In the genomic region with DNA sequence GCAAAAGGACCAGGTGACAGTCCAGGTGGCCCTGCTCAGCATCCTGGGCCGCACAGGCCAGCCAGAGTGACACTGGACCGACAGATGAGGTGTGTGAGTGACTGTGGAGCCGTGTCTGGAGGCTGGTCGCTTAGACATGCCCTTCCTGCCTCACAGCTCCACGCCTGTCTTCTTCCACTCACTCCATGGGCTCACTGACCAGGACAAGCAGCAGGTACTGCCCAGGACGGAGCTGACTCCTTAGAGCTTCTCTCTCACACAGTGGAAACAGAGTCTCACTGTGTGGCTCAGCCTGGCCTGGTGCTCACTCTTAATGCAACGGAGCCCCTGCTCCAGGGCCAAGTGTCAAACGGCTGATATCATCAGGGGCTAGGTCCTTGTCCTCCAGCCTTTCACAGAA, we compare ENCODE assay signal across 26 mouse cellular contexts.
"Had no signal": no experiment of that assay in that cellular context is flagged by ENCODE, and none has a peak within 500 bp of the region (broad histone marks: within the 10 kb centered on the region; RNA-seq: fewer than 3 reads in every experiment).

No protein-coding gene starts in this region.

- H3K4me1 ChIP-seq: hindbrain, embryonic 12.5 days had no signal

- DNase-seq: gastrocnemius, adult 2 months; gastrocnemius, postnatal 10 days; gastrocnemius, postnatal 25 days; heart, adult 18-20 months; heart, postnatal 10 days; heart, postnatal 4 days; kidney, adult 18-20 months; kidney, adult 8-10 months; kidney, postnatal 10 days; kidney, postnatal 25 days; kidney, postnatal 4 days had no signal

- H3K4me2 ChIP-seq: heart, embryonic 12.5 days; hindbrain, embryonic 12.5 days; hindbrain, embryonic 14.5 days; intestine, embryonic 15.5 days; limb, embryonic 12.5 days; liver, embryonic 12.5 days had no signal

- H3K4me3 ChIP-seq: gastrocnemius, adult 2 months; heart, embryonic 10.5 days; heart, embryonic 12.5 days; hindbrain, embryonic 10.5 days; hindbrain, embryonic 12.5 days; intestine, embryonic 15.5 days; layer of hippocampus, adult 2 months; left cerebral cortex, adult 2 months; limb, embryonic 10.5 days; limb, embryonic 12.5 days; liver, embryonic 12.5 days had no signal

- H3K27ac ChIP-seq: gastrocnemius, adult 2 months; heart, embryonic 10.5 days; hindbrain, embryonic 10.5 days; hindbrain, embryonic 12.5 days; hindbrain, embryonic 14.5 days; intestine, embryonic 15.5 days; layer of hippocampus, adult 2 months; left cerebral cortex, adult 2 months; limb, embryonic 10.5 days; limb, embryonic 12.5 days; liver, embryonic 12.5 days; liver, embryonic 14.5 days had no signal

- H3K9ac ChIP-seq: heart, embryonic 12.5 days; hindbrain, embryonic 12.5 days; hindbrain, embryonic 14.5 days; intestine, embryonic 15.5 days; limb, embryonic 12.5 days; liver, embryonic 12.5 days; liver, embryonic 14.5 days had no signal

- H3K27me3 ChIP-seq: heart, embryonic 12.5 days; hindbrain, embryonic 12.5 days; intestine, embryonic 15.5 days; limb, embryonic 12.5 days; liver, embryonic 12.5 days had no signal

- ATAC-seq: hindbrain, embryonic 16.5 days; inflammation-experienced regulatory T-cells, adult 6 months; intestine, embryonic 15.5 days; intestine, postnatal 0 days; liver, embryonic 12.5 days had no signal

- H3K9me3 ChIP-seq: heart, embryonic 10.5 days; heart, embryonic 12.5 days; hindbrain, embryonic 10.5 days; hindbrain, embryonic 12.5 days; intestine, embryonic 15.5 days; limb, embryonic 10.5 days; limb, embryonic 12.5 days; liver, embryonic 12.5 days had no signal
